Mouse (Mus musculus) liver, embryonic 14.5 days (tissue): Measurements from ENCODE around the gene Slamf8. TPM values are rescaled to one million over a fixed set of nuclear protein-coding genes. Genes with fewer than 3 reads are reported as not detected.

Experiments
- ATAC-seq: fragments of 200-750 bp; cut with Nextera tagmentation; 2 replicates; pipeline ENCODE4 v1.8.0; 2017; ENCODE audit warnings: moderate number of reproducible peaks, mild to moderate bottlenecking, moderate library complexity; ENCODE audit not compliant: insufficient read depth
- DNase-seq, 3 experiments: peaks; one replicate each; pipeline ENCODE4 v3.0.0-alpha.2; 2012 to 2013; ENCODE audit warnings: low read depth in 3 of 3, low spot score in 3 of 3
- H3K27ac ChIP-seq: fragments of 300-500 bp; sonication (generic); 2 replicates; pipeline ENCODE4 v1.5.1; 2014; ENCODE audit warnings: moderate library complexity, mild to moderate bottlenecking, control low read depth, inconsistent platforms
- H3K27me3 ChIP-seq: fragments of 300-500 bp; sonication (generic); 2 replicates; pipeline ENCODE4 v1.6.1; 2014; ENCODE audit warnings: mild to moderate bottlenecking, low read length, moderate library complexity; ENCODE audit not compliant: control insufficient read depth, insufficient read depth
- H3K36me3 ChIP-seq: fragments of 300-500 bp; sonication (generic); replicated peaks from 2 replicates; pipeline ENCODE4 v1.6.1; 2014; ENCODE audit warnings: low read depth; ENCODE audit not compliant: control insufficient read depth, insufficient read depth
- H3K4me1 ChIP-seq, 2 experiments: fragments of 200-500 bp in 1 of 2; fragments of 300-500 bp in 1 of 2; sonication (generic) in 1 of 2; replicated peaks; 2 replicates each; pipeline ENCODE4 v1.6.1; 2012 to 2014; ENCODE audit warnings: antibody characterized with exemption in 1 of 2, inconsistent platforms in 1 of 2, low read length in 1 of 2; ENCODE audit not compliant: control insufficient read depth in 2 of 2, insufficient read depth in 2 of 2
- H3K4me2 ChIP-seq: fragments of 300-500 bp; sonication (generic); 2 replicates; pipeline ENCODE4 v1.6.1; 2014; ENCODE audit warnings: low read depth, mild to moderate bottlenecking, control low read depth, moderate library complexity
- H3K4me3 ChIP-seq, 2 experiments: fragments of 200-500 bp in 1 of 2; fragments of 300-500 bp in 1 of 2; sonication (generic) in 1 of 2; 2 replicates each; pipeline ENCODE4 v1.5.1; 2012 to 2014; ENCODE audit warnings: low read depth in 2 of 2, low read length in 2 of 2, mild to moderate bottlenecking in 2 of 2, control low read depth in 1 of 2, inconsistent platforms in 1 of 2, moderate library complexity in 1 of 2; ENCODE audit not compliant: insufficient read depth in 1 of 2
- H3K9ac ChIP-seq: fragments of 300-500 bp; sonication (generic); replicated peaks from 2 replicates; pipeline ENCODE4 v1.6.1; 2014; ENCODE audit warnings: mild to moderate bottlenecking, control low read depth, moderate library complexity
- H3K9me3 ChIP-seq: fragments of 300-500 bp; sonication (generic); 2 replicates; pipeline ENCODE4 v1.6.1; 2016; ENCODE audit warnings: low read length, mixed read lengths; ENCODE audit not compliant: control insufficient read depth
- CTCF ChIP-seq: IDR thresholded peaks from 2 replicates; pipeline ENCODE4 v1.5.1; 2016; ENCODE audit warnings: antibody characterized with exemption, low read depth, control low read depth
- EP300 ChIP-seq: IDR thresholded peaks from 2 replicates; pipeline ENCODE4 v1.6.1; 2016; ENCODE audit warnings: antibody characterized with exemption, low read depth
- WGBS: fragments of 180-500 bp; shearing (Covaris S2); extraction: QIAGEN DNeasy Blood & Tissue Kit; methylation state at CpG from one replicate; pipeline ENCODE4 v1.1.7; 2014; ENCODE audit not compliant: insufficient replicate concordance; 5-methylcytosine and 5-hydroxymethylcytosine counted together
- polyA plus RNA-seq, 2 experiments: library from polyadenylated mRNA; depleted of rRNA in 1 of 2; stranded (reverse) in 1 of 2; unstranded in 1 of 2; fragments of >200 nt; fragmentation: Nextera tagmentation in 1 of 2; extraction: Ambion mirVana in 1 of 2; gene quantifications; 2 replicates each; pipeline versions ENCODE4 v1.2.1 to v1.2.3; 2012 to 2014

Slamf8 gene
- polyA plus RNA-seq (2012; rRNA removed) (0.11 and 0.15 TPM in 2 replicates), polyA plus RNA-seq (2014; fragmentation: Nextera tagmentation; extraction: Ambion mirVana) (0.09 TPM in 1 of 2 replicates, not detected in the other)

GRCm38 (mm10) chr1:172590385-172590784 is at the start of gene Slamf8:
Gene Slamf8 (minus strand): TSS chr1:172590568.
- no peaks in the 10 kb centered on the region for H3K36me3 ChIP-seq
- no peak within 1 kb of the TSS for H3K9ac ChIP-seq
- ATAC-seq (no peak), DNase-seq (no peak)
- TF ChIP-seq EP300 (no peak), CTCF (no peak)
- no peak within 1 kb of the TSS for H3K27ac ChIP-seq
- H3K9me3 ChIP-seq, result no peaks in the 10 kb centered on the region
- H3K27me3 ChIP-seq, result no peaks in the 10 kb centered on the region
- no peaks in the 10 kb centered on the region for H3K4me1 ChIP-seq
- 55% methylated on average over 7 of the region's 7 CpGs for WGBS
- H3K4me3 ChIP-seq, result no peak within 1 kb of the TSS
- H3K4me2 ChIP-seq, result no peak within 1 kb of the TSS

GRCm38 (mm10) chr1:172638781-172639180 is 48.4 kb upstream of the Slamf8 start:
- DNase-seq, result no peak
- TF ChIP-seq EP300, result no peak
- no peak for TF ChIP-seq CTCF
- Histone ChIP-seq H3K27ac (no peak overlapping the region), H3K9ac (no peak overlapping the region), H3K9me3 (no peaks in the 10 kb centered on the region), H3K4me1 (no peaks in the 10 kb centered on the region), H3K36me3 (no peaks in the 10 kb centered on the region), H3K4me3 (no peak overlapping the region), H3K4me2 (no peak overlapping the region), H3K27me3 (no peaks in the 10 kb centered on the region)
- WGBS, result 27% methylated on average over 2 of the region's 2 CpGs
- no peak for ATAC-seq

GRCm38 (mm10) chr1:172637801-172638200 is 47.4 kb upstream of the Slamf8 start:
- Histone ChIP-seq H3K9me3 (no peaks in the 10 kb centered on the region), H3K4me2 (no peak overlapping the region), H3K9ac (no peak overlapping the region), H3K4me1 (no peaks in the 10 kb centered on the region), H3K27ac (no peak overlapping the region), H3K36me3 (no peaks in the 10 kb centered on the region), H3K27me3 (no peaks in the 10 kb centered on the region), H3K4me3 (no peak overlapping the region)
- TF ChIP-seq CTCF (no peak), EP300 (no peak)
- ATAC-seq, result no peak
- 58% methylated on average over 4 of the region's 4 CpGs for whole genome bisulfite sequencing
- DNase-seq, result no peak

GRCm38 (mm10) chr1:172636266-172636665 is 45.9 kb upstream of the Slamf8 start:
- ATAC-seq (no peak), DNase-seq (no peak)
- Histone ChIP-seq H3K36me3 (no peaks in the 10 kb centered on the region), H3K9me3 (no peaks in the 10 kb centered on the region), H3K4me1 (no peaks in the 10 kb centered on the region), H3K27me3 (no peaks in the 10 kb centered on the region), H3K27ac (no peak overlapping the region), H3K4me2 (no peak overlapping the region), H3K9ac (no peak overlapping the region), H3K4me3 (no peak overlapping the region)
- TF ChIP-seq CTCF (no peak), EP300 (no peak)
- 60% methylated on average over 5 of the region's 5 CpGs for WGBS

GRCm38 (mm10) chr1:172635258-172635657 is 44.9 kb upstream of the Slamf8 start:
- H3K4me2 ChIP-seq, result no peak overlapping the region
- no peaks in the 10 kb centered on the region for H3K27me3 ChIP-seq
- TF ChIP-seq EP300 (no peak), CTCF (no peak)
- 22% methylated on average over 4 of the region's 4 CpGs for WGBS
- no peak overlapping the region for H3K4me3 ChIP-seq
- H3K4me1 ChIP-seq, result no peaks in the 10 kb centered on the region
- ATAC-seq (no peak), DNase-seq (no peak)
- no peaks in the 10 kb centered on the region for H3K9me3 ChIP-seq
- no peaks in the 10 kb centered on the region for H3K36me3 ChIP-seq
- no peak overlapping the region for H3K9ac ChIP-seq
- H3K27ac ChIP-seq, result no peak overlapping the region
